Mouse (Mus musculus) embryo, embryonic 9.5 days (tissue): ENCODE measurements around the gene Lkaaear1.

Experiments used
- DNase-seq: peaks from one replicate; pipeline ENCODE4 v3.0.0-alpha.2; 2017; ENCODE audit errors: extremely low spot score

Lkaaear1 gene

DNA sequence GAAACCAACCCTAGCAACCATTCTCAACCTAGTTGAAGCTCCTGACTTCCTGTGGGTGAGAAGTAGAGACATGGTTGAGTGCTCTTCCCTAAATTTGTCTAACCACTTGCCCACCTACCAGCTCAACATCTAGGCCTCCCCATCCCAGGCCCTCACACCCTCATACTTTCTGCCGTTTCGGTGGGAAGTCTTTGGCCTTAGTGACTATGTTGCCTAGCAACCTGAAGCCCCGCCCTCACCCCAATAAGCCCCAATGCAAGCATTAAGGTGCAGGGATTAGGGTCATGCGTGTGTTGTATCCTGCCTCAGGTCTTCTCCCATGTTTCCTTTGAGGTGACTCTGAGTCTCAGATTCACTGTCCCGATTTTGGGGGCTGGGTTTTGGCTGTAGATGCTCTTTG lies at the start of gene Lkaaear1:
Gene Lkaaear1, minus strand, starts transcription at position 202 of the 400 bp plus-strand sequence.
- no peak for DNase-seq

DNA sequence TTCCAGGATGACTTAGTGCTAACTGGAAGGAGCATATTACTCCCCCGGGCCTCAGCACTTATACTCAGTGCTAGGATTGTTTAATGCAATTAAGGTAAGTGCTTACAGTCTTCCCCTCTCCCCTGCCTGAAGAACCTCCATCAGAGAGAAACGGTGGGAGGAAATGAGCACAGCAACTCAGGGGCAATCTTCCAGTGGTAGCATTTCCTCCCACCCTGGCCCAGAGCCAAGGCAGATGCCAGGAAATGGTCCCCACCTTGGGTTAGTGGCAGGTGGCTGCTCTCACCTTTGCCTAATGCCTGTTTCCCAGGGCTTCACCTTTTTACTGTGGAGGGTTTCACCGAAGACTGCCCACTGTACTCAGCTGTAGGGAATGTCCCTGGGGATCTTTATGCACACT lies 31.8 kb upstream of the Lkaaear1 start:
- no peak for DNase-seq

DNA sequence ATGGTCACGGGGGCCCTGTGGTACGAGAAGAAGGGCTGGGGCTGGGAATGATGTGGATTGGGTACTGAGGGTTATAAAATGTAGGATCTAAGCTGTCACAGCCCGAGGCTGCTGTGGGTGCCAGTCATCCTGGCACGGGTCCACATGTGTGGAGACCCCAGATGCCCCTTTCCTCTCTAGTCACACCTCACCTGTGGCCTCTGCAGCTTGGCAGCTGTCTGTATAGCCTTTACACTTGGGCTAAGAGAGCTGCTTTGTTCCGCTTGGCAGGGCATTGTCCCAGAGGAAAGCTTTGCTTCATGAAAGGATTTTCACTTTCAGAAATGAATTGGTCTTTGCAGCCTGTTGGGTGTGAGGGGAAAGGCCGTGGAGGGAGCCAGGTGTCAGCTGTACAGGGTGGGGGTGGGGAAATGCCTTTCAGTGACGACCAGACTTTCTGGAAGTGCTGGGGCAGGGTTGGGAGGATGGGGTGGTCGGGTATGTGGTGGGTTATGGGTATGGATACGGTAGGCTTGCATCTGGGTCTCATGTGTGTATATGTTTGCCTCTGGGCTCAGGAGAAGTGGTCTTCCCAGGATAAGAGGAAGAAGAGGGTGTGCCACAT lies 29.5 kb upstream of the Lkaaear1 start:
- no peak for DNase-seq

DNA sequence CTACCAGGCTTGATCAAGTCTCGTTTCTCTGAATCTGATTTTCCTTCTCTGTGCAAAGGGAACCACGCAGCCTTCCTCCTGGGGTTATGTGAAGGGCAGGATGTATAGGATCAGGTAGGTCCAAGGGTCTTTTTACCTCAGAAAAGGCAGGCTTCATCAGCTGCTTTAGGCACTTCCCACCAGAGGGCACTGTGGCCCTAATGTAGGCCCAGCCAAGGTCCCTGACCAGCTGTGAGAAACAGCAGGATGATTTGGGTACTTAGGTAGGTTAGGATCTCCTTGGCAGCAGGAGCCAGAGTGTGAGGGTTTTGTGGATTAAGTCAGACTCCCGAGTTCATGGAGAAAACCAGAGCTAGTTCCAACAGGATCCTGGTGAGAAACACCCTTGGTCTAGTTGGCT lies 24.0 kb upstream of the Lkaaear1 start:
- peak; percentile 39 for DNase-seq

DNA sequence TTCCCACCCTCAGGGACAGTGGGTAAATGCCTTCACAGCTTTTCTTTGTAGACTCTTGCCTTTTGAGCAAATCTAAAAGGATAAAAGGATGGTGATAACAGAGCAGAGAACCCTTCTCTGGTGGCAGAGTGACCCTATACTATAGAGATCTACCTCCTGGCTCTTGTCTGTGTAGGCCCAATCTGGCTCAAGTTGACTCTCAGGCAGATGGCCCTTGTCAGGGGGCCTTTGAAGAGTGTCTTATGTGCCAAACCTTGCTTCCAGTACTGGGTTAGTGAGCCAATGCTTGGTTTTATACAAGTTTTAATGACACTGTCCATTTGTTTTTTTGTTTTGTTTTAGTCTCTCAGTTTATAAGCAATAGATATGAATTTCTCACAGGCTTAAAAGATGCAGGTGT lies 23.0 kb upstream of the Lkaaear1 start:
- DNase-seq: no peak

DNA sequence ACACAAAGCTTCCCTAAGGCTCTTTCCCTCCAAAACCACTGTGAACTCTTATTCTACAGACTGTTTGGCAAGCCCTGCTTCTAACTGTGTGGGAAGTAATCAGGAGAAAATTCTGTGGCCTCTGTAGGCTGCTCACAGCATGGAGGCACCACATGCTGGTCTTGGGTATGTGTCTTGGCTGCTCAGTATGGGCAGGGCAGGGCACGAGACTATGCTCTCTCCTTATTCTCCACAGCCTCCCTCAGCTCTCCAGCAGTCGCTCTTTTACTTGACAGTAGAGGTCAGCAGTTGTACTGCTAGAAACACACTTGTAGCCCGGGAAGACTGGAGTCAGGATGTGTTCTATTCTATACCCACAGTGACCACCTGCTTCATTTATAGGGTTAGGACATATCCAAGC lies 21.8 kb upstream of the Lkaaear1 start:
- DNase-seq: no peak

DNA sequence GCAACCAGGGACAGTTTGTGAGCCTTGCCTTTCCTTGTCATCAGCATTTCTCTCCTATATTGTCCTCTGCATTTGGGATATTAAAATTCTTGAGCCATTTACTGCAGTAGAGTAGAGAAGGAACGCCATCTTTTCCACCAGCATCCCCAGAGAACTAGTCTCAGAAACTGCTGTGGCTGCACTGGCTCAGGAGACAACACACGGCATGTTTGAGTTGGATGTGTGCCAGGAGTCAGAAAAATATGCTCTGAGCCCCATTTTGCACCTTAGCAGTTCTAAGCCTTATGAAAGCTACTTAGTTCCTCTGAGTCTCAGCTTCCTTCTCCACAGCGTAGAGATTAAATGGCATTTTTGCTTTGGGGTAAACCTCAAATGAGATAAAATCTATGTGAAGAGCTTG lies 18.7 kb upstream of the Lkaaear1 start:
- DNase-seq: no peak

DNA sequence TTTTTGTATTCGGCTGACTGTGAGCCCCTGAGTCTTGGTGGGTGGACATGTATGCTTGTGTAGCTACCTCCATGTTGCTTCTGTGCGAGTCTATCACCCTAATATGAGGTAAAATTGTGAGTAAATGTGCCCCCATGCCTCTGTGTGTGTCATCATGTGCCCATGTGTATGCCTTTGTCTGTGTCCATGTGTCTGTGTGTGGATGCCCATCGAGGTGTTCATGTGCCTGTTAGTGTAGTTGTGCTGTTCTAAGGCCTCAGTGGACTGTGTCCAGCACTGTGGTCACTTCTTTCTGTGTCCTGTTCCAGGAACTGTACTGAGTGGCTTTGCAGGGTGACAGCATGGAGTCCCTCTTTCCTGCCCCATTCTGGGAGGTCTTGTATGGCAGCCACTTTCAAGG lies 17.1 kb upstream of the Lkaaear1 start:
- no peak for DNase-seq

DNA sequence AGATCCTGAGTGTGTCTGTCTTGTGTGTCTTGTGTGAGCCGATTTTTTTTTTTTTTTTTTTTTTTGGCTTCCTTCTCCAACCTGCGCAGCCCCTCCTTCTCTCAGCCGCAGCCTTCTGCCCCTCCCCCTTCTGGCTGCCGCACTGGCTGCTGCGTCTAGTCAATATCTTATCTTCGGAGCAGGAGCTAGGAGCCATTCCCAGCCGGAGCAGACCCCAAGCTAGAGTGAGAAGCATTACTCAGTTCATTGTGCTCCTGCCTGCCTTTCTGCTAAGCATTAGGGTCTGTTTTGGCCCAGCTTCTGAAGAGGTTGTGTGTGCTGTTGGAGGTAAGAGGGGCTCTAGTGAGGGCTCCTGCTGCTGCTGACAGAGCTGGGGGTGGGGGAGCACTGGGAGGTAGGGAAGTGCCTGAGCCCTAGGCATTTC lies 16.7 kb upstream of the Lkaaear1 start, which contains the start of gene Oprl1:
Gene Oprl1, plus strand, starts transcription at position 114 of the 424 bp plus-strand sequence.
- peak; percentile 58 for DNase-seq

DNA sequence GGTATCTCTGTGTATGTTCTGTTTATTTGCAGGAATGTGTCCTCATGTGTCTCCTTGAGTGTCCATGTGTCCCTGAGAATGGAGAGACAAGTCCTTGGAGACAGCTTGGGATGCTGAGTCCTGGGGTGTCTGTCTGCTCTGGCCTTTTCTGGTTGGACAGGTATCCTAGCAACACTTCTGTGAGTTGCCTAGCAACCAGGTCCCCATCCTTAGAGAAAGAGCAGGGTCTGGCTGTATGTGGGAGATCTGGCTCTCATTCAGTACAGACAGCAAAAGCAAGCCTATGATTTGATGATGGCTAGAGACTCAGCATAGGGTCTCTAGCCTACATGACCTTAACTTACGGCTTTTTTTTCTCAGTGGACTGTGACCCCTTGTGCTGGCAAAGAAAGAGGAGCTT lies 15.5 kb upstream of the Lkaaear1 start:
- no peak for DNase-seq

DNA sequence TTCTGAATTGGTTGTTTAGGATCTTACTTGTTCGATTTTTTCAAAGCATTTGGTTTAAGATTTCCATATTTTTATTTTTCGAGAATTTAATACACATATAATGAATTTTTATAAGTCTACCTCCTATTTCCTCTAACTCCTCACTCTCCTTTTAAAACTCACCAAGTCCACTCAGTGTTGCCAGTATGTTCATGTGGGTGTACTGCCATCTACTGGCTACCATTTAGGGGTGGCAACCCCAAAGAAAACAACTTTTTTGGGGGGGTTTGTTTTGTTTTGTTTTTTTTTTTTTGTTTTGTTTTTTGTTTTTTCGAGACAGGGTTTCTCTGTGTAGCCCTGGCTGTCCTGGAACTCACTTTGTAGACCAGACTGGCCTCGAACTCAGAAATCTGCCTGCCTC lies 8.4 kb upstream of the Lkaaear1 start:
- DNase-seq: no peak

DNA sequence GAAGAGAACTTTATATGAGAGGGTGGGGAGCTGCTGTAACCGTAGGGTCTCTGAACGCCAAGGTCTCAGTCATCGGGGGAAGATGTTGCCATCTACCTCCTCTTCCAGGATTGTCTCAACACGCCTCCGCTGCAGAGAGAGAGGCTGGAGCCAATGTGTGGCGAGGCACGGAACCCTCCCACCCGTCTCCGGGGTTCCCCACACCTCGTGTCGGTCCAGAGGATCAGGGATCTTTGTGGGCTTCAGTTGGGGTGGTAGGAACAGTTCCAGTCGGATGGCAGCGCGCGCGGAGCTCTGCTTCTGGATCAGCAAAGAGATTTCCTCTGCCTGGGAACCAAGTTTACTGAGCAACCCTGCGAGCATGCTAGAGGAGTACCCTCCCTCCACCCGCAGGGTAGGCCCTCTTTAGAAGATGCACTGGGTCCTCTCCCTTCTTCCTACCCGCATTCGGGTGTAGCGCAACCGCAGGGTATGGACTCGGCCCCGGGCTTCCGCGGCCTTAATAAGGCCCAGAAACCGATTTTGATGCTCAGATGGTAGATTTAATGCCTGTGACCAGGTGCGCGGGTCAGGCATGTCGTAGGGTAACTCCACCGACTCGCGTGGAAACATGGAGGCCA lies 1.3 kb downstream of the Lkaaear1 start:
- no peak for DNase-seq

DNA sequence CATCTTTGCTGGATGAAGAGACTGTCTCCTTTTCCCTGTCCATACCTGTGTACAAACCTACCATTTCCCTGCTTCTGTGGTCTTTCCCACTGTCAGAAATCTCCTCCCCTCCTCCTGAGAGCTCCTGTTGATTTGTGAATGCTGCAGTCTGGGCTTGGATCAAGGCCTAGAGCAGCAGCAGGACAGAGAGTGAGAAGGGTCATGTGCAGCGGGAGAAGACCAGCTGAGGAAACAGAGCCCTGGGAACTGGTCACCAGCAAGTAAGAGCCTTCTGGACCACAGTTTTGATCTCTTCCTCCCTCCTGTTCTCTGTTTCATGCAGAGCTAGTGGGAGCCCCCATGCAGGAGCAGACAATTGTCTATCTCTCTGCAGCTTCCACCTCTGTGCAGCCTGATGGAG lies 2.5 kb downstream of the Lkaaear1 start:
- DNase-seq: no peak

DNA sequence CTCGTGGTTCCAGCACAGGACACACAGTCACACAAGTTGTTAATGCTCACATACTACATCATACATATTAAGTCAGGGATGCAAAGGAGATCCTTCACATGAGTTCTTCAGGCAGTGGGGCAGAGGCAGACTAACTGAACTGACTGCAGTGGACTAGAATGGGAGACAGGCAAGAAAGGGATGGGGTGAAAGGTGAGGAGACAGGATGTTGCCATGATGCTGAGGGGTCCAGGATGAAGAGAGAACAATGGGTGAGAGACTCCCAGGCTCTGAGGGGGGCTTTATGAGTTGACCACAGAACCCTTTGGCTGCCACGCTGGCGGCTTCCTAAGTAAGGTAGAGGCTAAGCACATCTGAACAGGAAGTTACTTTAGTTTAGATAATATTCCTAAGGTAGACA lies 3.7 kb downstream of the Lkaaear1 start:
- no peak for DNase-seq

DNA sequence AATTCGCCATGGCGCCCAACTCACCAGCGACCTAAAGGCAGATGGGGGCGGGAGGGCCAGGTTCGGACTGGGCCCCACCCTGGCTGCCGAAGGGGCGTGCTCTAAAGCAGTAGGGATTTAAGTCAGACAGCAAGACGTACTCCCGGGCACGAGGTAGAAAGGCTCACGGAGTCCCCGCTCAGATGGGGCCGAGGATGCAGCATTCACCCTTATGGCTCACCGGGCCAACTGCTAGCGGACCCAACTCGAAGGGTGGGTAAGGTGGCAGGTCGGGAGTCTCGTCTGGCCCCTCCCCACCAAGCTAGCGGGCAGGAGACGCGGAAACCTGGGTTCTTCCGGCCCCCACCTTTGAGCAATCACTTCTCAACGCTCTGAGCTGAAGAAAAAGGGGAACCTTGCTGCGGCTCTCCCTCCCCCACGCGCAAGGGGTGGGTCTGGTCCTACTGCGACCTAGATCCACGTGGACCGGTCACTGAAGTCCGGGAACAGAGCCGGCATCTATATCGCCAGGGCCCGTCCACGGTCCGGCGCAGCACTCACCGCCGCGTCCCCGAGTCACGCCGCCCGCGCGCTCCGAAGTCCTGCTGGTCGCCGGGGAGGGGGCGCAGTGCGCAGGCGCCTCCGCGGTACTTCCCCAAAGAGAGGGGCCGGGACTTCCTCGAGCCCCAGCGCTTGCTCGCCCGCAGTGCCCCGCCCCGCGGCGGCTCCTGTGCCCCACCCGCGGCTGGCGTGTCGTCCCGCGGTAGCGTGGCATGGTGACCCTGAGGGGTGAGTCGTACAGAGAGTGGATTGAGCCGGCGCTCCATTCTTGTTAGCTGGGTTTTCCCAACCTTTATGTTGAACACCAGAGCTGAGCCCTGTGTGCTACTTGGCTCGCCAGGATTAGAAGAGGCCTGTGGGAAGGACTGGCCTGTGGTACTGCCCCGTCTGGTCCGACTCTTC lies 4.6 kb downstream of the Lkaaear1 start, which contains the start of gene Rgs19:
Gene Rgs19, minus strand, starts transcription at position 639 of the 942 bp plus-strand sequence.
- peak; percentile 85 for DNase-seq

DNA sequence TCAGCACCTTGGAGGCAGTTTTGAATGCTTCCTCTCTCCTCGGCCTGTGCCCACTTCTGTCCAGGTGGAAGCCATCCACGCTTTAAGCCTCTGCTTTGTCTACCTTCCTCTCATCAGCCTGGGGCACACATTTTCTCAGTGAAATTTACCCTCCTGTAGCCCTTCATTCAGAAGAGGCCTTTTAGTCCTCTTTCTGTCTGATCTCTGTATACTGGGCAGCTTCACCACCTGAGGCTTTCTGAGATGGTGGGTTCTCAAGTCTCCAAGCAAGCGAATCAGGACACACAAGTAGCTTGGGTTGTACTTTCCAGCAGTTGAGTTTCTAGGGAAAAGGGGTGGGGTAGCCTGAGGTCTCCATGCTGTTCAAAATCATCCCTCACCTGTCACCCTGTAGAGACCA lies 5.9 kb downstream of the Lkaaear1 start:
- DNase-seq: no peak

DNA sequence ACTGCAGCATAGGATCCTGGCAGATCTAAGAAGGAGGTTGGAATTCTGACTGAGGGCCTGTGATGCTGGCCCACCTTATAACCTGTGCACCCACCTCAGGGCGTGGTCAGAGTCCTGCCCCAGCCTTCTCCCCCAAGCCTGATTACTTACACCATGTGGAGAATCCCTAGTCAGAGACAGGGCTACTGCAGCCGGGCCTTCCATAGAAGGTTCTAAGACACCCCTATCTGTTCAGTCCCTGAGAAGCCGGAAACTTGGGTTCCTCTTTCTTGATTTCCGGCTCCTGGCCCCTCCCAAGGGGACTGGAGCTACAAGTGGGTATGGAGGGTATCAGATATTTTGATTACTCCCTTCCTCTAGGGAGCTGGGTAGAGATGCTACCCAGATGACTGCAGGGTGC lies 6.7 kb downstream of the Lkaaear1 start:
- DNase-seq: no peak

DNA sequence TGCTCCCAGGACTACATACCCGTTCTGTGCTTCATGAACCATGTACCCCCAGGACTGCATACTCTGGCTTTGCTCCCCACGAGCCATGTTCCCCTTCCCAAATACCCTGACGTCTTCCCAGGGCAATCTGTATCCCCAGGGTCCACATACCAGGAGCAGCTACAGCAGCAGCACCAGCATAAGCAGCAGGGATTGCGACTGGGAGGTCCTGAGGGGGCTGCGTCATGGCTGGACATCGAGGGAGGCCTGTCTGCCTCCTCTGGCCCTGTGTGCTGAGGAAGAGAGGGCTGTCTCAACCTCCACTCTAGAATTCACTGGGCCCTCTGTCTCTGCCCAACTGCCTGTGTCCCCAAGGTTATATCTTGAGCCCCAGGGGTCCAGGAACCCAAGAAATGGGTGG lies 7.2 kb downstream of the Lkaaear1 start:
- no peak for DNase-seq

DNA sequence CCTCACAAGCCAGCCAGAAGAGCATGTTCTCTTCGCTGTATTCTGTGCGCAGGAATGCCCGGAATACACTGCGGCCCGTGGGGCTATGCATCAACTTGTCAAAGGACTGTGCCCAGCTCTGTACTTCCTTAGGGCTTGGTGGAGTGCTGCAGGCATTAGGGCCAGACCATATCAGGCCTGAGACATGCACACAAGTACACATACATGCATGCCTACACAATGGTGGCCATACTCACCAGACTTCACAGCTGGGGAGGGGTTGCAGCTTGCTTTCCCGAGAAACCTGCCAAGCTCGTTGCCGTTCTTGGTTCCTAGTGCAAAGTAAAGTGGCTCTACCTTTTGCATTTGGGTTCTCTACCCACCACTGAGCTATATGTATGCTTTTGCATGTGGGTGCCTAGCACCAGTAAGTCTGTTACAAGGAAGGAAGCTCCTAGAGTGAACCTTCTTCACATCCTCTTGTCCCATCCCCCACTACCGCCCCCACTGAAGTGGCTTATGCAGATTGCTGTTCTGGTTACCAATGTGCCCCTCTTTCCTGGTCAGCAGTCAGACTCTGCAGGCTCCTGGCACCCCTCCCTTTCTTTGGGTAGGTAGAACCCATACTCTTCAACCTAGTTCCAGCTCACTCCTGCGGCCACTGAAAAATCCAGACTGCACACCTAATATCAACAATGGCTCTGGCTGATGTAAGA lies 8.6 kb downstream of the Lkaaear1 start:
- DNase-seq: no peak

DNA sequence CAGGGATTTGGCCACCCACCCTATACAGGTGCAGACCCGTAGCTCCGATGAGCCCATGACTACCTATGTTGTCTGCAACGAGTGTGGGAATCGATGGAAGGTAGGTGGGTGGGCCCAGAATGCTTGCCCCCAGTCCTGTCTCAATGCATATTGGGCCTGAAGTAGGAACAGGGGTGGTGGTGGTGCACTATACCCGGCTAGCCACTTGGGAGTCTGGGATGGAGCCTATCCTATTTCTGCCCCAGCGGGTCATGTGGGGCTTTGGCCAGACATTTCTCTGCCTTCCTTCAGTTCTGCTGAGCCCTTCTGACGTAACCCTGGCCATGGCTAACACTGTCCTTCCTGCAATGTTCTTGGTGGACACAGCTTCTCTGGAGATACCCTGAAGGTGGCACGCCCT lies 10.7 kb downstream of the Lkaaear1 start:
- no peak for DNase-seq

DNA sequence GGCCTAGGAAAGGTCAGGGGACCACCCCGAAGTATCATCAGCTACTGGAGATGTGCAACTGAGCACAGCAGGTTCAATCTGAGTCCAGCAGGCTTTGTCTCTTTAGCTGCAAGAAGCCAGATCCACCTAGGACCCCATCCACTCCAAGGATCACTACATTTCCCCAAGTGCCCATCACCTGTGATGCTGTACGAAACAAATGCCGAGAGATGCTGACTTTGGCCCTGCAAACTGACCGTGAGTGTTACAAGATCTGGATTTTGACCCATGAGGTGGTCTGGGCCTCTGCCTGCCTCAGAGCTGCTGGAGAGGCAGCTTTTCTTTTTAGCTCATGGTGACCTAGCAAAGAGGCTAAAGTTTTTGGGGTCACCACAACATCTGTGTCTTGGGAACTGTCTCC lies 12.6 kb downstream of the Lkaaear1 start:
- no peak for DNase-seq

DNA sequence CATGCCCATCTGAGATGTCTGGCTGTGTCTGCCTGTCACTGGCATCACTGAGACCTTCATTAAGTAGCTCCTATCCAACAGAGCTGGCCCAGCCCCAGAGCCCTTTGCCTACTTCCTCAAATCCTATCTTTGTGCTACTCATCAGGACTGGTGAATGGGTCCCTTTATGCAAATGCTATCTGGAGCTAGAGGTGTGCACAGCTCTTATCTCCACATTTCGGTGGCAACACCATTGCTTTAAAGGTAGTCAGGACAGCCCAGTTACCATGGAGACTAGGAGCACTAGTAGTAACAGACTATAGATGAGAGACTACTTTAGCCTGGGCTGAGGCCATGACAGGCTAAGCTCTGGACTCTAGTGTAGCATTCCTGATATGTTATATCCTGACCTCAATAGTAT lies 13.5 kb downstream of the Lkaaear1 start:
- no peak for DNase-seq
